Mouse (Mus musculus) cortical plate, adult 2 months (tissue): ENCODE data around the gene H2-Ab1.

Experiments used
- CTCF ChIP-seq: fragments of 200-500 bp; IDR thresholded peaks from 2 replicates; pipeline ENCODE4 v1.5.1; 2011; ENCODE audit warnings: mild to moderate bottlenecking, control low read depth, low read length; ENCODE audit not compliant: insufficient read depth; ENCODE audit errors: extremely low read depth
- POLR2A ChIP-seq: fragments of 200-500 bp; IDR thresholded peaks from 2 replicates; pipeline ENCODE4 v1.6.1; 2011; ENCODE audit warnings: mild to moderate bottlenecking, low read length, control low read depth; ENCODE audit not compliant: insufficient read depth; ENCODE audit errors: extremely low read depth

DNA sequence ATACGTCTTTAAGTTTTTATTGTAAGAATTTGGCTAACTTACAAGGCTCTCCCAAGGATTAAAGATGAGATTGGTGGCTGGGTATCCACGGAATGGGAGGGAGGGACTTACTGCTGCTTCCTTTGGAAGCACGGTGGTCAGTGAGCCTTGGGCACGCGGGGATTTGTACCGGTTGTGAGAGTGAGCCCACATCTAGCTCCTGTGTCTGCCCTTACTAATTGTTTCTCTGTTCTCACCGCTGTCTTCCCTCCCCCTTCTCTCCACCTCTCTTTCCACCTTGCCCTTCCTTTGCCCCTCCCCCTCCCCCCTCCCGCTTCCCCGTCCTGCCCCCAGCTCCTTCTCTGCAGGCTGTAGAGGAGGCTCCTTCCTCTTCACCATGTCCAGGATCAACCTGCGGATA is 49.1 kb upstream of the H2-Ab1 start:
- no peak for TF ChIP-seq POLR2A
- TF ChIP-seq CTCF: no peak
